Mouse (Mus musculus): ENCODE data around the gene Brd4. TPM values are rescaled to one million over a fixed set of nuclear protein-coding genes. Genes with fewer than 3 reads are reported as not detected.

The Brd4 gene
- total and polyA plus RNA-seq, 2 experiments from 2014 or later, result 49.7 to 81.6 TPM

- Histone ChIP-seq H3K27me3 (ENCODE audit: insufficient read depth, low read length) (peaks cover 8% of the 10 kb centered on the region; the same call in 1 of the 2 replicates), H3K4me1 (ENCODE audit: insufficient read depth, low read length) (0 out of 2 replicates have a peak, but pooled peaks cover 4% of the 10 kb centered on the region), H3K4me2 (ENCODE audit: low read depth, low read length, poor library complexity, severe bottlenecking) (peak overlapping the region; percentile 85), H3K27ac (ENCODE audit: low read depth, low read length) (no peak overlapping the region), H3K36me3 (ENCODE audit: insufficient read depth, low read length) (no peaks in the 10 kb centered on the region), H3K9me3 (ENCODE audit: low read length) (no peaks in the 10 kb centered on the region), H3K9ac (replicated peaks; ENCODE audit: low read length, poor library complexity, severe bottlenecking) (no peak overlapping the region), H3K4me3 (ENCODE audit: low read depth, low read length) (no peak overlapping the region)
- DNase-seq (ENCODE audit: low spot score) (no peak), ATAC-seq (ENCODE audit: low FRiP score) (no peak)
- no peak for TF ChIP-seq CTCF (IDR thresholded peaks at IDR 0.05)
- 11% methylated on average over 5 of the region's 5 CpGs for WGBS
Observed at GRCm38 (mm10) chr17:32189850-32190249, 94.7 kb downstream of the Brd4 start.

- peak; percentile 42 for DNase-seq (ENCODE audit: low spot score)
- H3K27ac ChIP-seq (ENCODE audit: low read depth, low read length), result no peak within 1 kb of the TSS
- H3K36me3 ChIP-seq (ENCODE audit: insufficient read depth, low read length), result no peaks in the 10 kb centered on the region
- ATAC-seq (ENCODE audit: low FRiP score), result peak; percentile 52; the same call in 1 of the 2 replicates
- TF ChIP-seq CTCF (IDR thresholded peaks at IDR 0.05), result no peak
- H3K4me3 ChIP-seq (ENCODE audit: low read depth, low read length), result peak within 1 kb of the TSS; percentile 38
- peak within 1 kb of the TSS; percentile 42 for H3K9ac ChIP-seq (replicated peaks; ENCODE audit: low read length, poor library complexity, severe bottlenecking)
- 0 out of 2 replicates have a peak, but pooled peaks cover 4% of the 10 kb centered on the region for H3K4me1 ChIP-seq (ENCODE audit: insufficient read depth, low read length)
- H3K9me3 ChIP-seq (ENCODE audit: low read length), result no peaks in the 10 kb centered on the region
- H3K27me3 ChIP-seq (ENCODE audit: insufficient read depth, low read length), result peaks cover 8% of the 10 kb centered on the region; the same call in 1 of the 2 replicates
- H3K4me2 ChIP-seq (ENCODE audit: low read depth, low read length, poor library complexity, severe bottlenecking), result peak within 1 kb of the TSS; percentile 85
- 8% methylated on average over 42 of the region's 42 CpGs for WGBS
Observed at GRCm38 (mm10) chr17:32188863-32189636, 95.5 kb downstream of the Brd4 start, which contains the start of gene Ephx3. TSS of gene Ephx3 (minus strand) at chr17:32189549.

- no peak overlapping the region for H3K27ac ChIP-seq (ENCODE audit: low read depth, low read length)
- ATAC-seq (ENCODE audit: low FRiP score) (no peak), DNase-seq (ENCODE audit: low spot score) (no peak)
- WGBS, result 36% methylated on average over 8 of the region's 8 CpGs
- no peak overlapping the region for H3K9ac ChIP-seq (replicated peaks; ENCODE audit: low read length, poor library complexity, severe bottlenecking)
- H3K9me3 ChIP-seq (ENCODE audit: low read length), result no peaks in the 10 kb centered on the region
- no peaks in the 10 kb centered on the region for H3K27me3 ChIP-seq (ENCODE audit: insufficient read depth, low read length)
- H3K4me1 ChIP-seq (ENCODE audit: insufficient read depth, low read length), result no peaks in the 10 kb centered on the region
- no peak overlapping the region for H3K4me2 ChIP-seq (ENCODE audit: low read depth, low read length, poor library complexity, severe bottlenecking)
- TF ChIP-seq CTCF (IDR thresholded peaks at IDR 0.05), result no peak
- H3K36me3 ChIP-seq (ENCODE audit: insufficient read depth, low read length), result no peaks in the 10 kb centered on the region
- H3K4me3 ChIP-seq (ENCODE audit: low read depth, low read length), result no peak overlapping the region
Observed at GRCm38 (mm10) chr17:32183017-32183416, 101.5 kb downstream of the Brd4 start.

GRCm38 (mm10) chr17:32179621-32180491, 104.7 kb downstream of the Brd4 start:
- H3K27ac ChIP-seq (ENCODE audit: low read depth, low read length), result peak overlapping the region; percentile 84
- H3K36me3 ChIP-seq (ENCODE audit: insufficient read depth, low read length), result no peaks in the 10 kb centered on the region
- peak; percentile 85 for ATAC-seq (ENCODE audit: low FRiP score)
- 16% methylated on average over 11 of the region's 11 CpGs for WGBS
- H3K4me3 ChIP-seq (ENCODE audit: low read depth, low read length), result no peak overlapping the region
- no peaks in the 10 kb centered on the region for H3K9me3 ChIP-seq (ENCODE audit: low read length)
- H3K9ac ChIP-seq (replicated peaks; ENCODE audit: low read length, poor library complexity, severe bottlenecking), result no peak overlapping the region
- peak; percentile 24; the same call in 1 of the 2 replicates for TF ChIP-seq CTCF (IDR thresholded peaks at IDR 0.05)
- no peaks in the 10 kb centered on the region for H3K27me3 ChIP-seq (ENCODE audit: insufficient read depth, low read length)
- peak; percentile 89 for DNase-seq (ENCODE audit: low spot score)
- H3K4me1 ChIP-seq (ENCODE audit: insufficient read depth, low read length), result no peaks in the 10 kb centered on the region
- H3K4me2 ChIP-seq (ENCODE audit: low read depth, low read length, poor library complexity, severe bottlenecking), result no peak overlapping the region

- ATAC-seq (ENCODE audit: low FRiP score) (no peak), DNase-seq (ENCODE audit: low spot score) (no peak)
- Histone ChIP-seq H3K36me3 (ENCODE audit: insufficient read depth, low read length) (no peaks in the 10 kb centered on the region), H3K4me2 (ENCODE audit: low read depth, low read length, poor library complexity, severe bottlenecking) (no peak overlapping the region), H3K9ac (replicated peaks; ENCODE audit: low read length, poor library complexity, severe bottlenecking) (no peak overlapping the region), H3K27ac (ENCODE audit: low read depth, low read length) (no peak overlapping the region), H3K27me3 (ENCODE audit: insufficient read depth, low read length) (no peaks in the 10 kb centered on the region), H3K9me3 (ENCODE audit: low read length) (no peaks in the 10 kb centered on the region), H3K4me3 (ENCODE audit: low read depth, low read length) (no peak overlapping the region), H3K4me1 (ENCODE audit: insufficient read depth, low read length) (no peaks in the 10 kb centered on the region)
- 94% methylated on average over 4 of the region's 4 CpGs for WGBS
- TF ChIP-seq CTCF (IDR thresholded peaks at IDR 0.05), result no peak
Observed at GRCm38 (mm10) chr17:32176919-32177318, 107.6 kb downstream of the Brd4 start.

Data from midbrain, postnatal 0 days (tissue).